Mouse (Mus musculus): ENCODE results near the gene Eif3d. TPM values are rescaled to one million over a fixed set of nuclear protein-coding genes. Genes with fewer than 3 reads are reported as not detected.

Eif3d gene
- total and polyA plus RNA-seq, 3 experiments: 521 to 738 (median 619) TPM

DNA sequence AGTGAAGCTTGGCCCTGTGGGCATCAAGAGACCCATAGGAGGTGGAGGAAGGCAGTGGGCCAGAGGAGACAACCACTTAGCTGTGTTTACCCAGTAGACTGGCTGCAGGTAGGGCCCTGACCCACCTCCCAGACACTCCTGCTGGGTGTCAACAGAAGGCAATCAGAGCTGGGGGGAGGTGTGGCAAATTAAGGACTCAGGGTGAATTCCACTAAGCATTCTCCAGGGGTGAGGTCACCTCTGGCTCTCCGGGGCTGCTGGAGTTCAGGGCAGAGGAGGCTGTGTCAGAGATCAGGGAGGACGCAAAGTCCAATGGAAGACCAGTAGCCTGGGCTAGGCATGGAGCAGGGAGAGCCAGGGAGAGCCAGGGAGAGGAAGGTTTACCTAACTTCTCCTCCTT is 59.5 kb downstream of the Eif3d start:
- no peaks in the 10 kb centered on the region for H3K4me1 ChIP-seq (ENCODE audit: control insufficient read depth in 1 of 2, insufficient read depth in 2 of 2, low read length in 2 of 2)
- TF ChIP-seq MYB (IDR thresholded peaks at IDR 0.05; ENCODE audit: low read depth, low read length): no peak
- TF ChIP-seq USF1 (IDR thresholded peaks at IDR 0.05; ENCODE audit: low read depth, low read length): no peak
- TF ChIP-seq POLR2AphosphoS5 (IDR thresholded peaks at IDR 0.05; ENCODE audit: borderline replicate concordance, low read depth, low read length): no peak
- TF ChIP-seq GABPA (IDR thresholded peaks at IDR 0.05; ENCODE audit: low read depth, low read length): no peak
- TF ChIP-seq RCOR1 (IDR thresholded peaks at IDR 0.05; ENCODE audit: low read depth, low read length): no peak
- TF ChIP-seq ZC3H11A (IDR thresholded peaks at IDR 0.05; ENCODE audit: low read depth, low read length): no peak
- TF ChIP-seq ZKSCAN1 (IDR thresholded peaks at IDR 0.05; ENCODE audit: low read depth, low read length): no peak
- no peak for TF ChIP-seq TBP (IDR thresholded peaks at IDR 0.05; ENCODE audit: low read depth, low read length)
- TF ChIP-seq E2F4 (IDR thresholded peaks at IDR 0.05; ENCODE audit: borderline replicate concordance, low read depth, low read length): no peak
- TF ChIP-seq POLR2AphosphoS2 (IDR thresholded peaks at IDR 0.05; ENCODE audit: low read length): no peak
- no peaks in the 10 kb centered on the region for H3K36me3 ChIP-seq (ENCODE audit: control insufficient read depth in 1 of 2, insufficient read depth in 2 of 2, low read length in 2 of 2)
- H3K9me3 ChIP-seq (replicated peaks; ENCODE audit: insufficient read depth, low read length): no peaks in the 10 kb centered on the region
- H3K4me3 ChIP-seq (ENCODE audit: control insufficient read depth in 1 of 2, insufficient read depth in 1 of 2, low read depth in 2 of 2, low read length in 2 of 2): no peak overlapping the region
- DNase-seq (ENCODE audit: low read depth, low spot score): no peak
- H3K27ac ChIP-seq (ENCODE audit: control insufficient read depth, low read depth, low read length): no peak overlapping the region
- no peaks in the 10 kb centered on the region for H3K79me2 ChIP-seq (ENCODE audit: control insufficient read depth, insufficient read depth, low read length, poor library complexity)
- no peaks in the 10 kb centered on the region for H3K27me3 ChIP-seq (ENCODE audit: control insufficient read depth in 1 of 2, insufficient read depth in 2 of 2, low read length in 2 of 2)
- no peak overlapping the region for H3K9ac ChIP-seq (ENCODE audit: control insufficient read depth, low read depth, low read length, poor library complexity, severe bottlenecking)

Other genes with a start within 250 kb of the Eif3d start
- gene Apol9b, start 241.8 kb downstream of the Eif3d start, total RNA-seq (2012; rRNA removed): not detected in 2 replicates
- not detected for gene Apol9b, start 241.8 kb downstream of the Eif3d start, polyA plus RNA-seq (2012; ENCODE audit: insufficient read depth in 1 of 2, insufficient read length in 2 of 2, low read depth in 1 of 2, low replicate concordance in 2 of 2, missing spikeins in 1 of 2)
- gene Apol8, start 213.8 kb downstream of the Eif3d start, total RNA-seq (2012; rRNA removed): 0.39 and 1.4 TPM in 2 replicates
- under 1 TPM in 1 of 2 experiments, not detected in 1; 0.74 TPM for gene Apol8, start 213.8 kb downstream of the Eif3d start, polyA plus RNA-seq (2012; ENCODE audit: insufficient read depth in 1 of 2, insufficient read length in 2 of 2, low read depth in 1 of 2, low replicate concordance in 2 of 2, missing spikeins in 1 of 2)
- gene Myh9, start 128.6 kb downstream of the Eif3d start, total RNA-seq (2012; rRNA removed): 59.3 and 65.1 TPM in 2 replicates
- gene Myh9, start 128.6 kb downstream of the Eif3d start, polyA plus RNA-seq (2012; ENCODE audit: insufficient read depth in 1 of 2, insufficient read length in 2 of 2, low read depth in 1 of 2, low replicate concordance in 2 of 2, missing spikeins in 1 of 2): 100 to 1,000 TPM; 158 to 176 TPM
- 188 and 207 TPM in 2 replicates for gene Txn2, start 41.8 kb downstream of the Eif3d start, total RNA-seq (2012; rRNA removed)
- gene Txn2, start 41.8 kb downstream of the Eif3d start, polyA plus RNA-seq (2012; ENCODE audit: insufficient read depth in 1 of 2, insufficient read length in 2 of 2, low read depth in 1 of 2, low replicate concordance in 2 of 2, missing spikeins in 1 of 2): 100 to 1,000 TPM; 114 to 416 TPM
- gene Foxred2, start 14.1 kb downstream of the Eif3d start, total RNA-seq (2012; rRNA removed): 6.3 and 9.9 TPM in 2 replicates
- 10 to 100 TPM in 1 of 2 experiments, not detected in 1; 12.2 TPM for gene Foxred2, start 14.1 kb downstream of the Eif3d start, polyA plus RNA-seq (2012; ENCODE audit: insufficient read depth in 1 of 2, insufficient read length in 2 of 2, low read depth in 1 of 2, low replicate concordance in 2 of 2, missing spikeins in 1 of 2)
- gene Cacng2, start 149.2 kb upstream of the Eif3d start, total RNA-seq (2012; rRNA removed): not detected in 2 replicates
- not detected for gene Cacng2, start 149.2 kb upstream of the Eif3d start, polyA plus RNA-seq (2012; ENCODE audit: insufficient read depth in 1 of 2, insufficient read length in 2 of 2, low read depth in 1 of 2, low replicate concordance in 2 of 2, missing spikeins in 1 of 2)
- 9.7 and 10.4 TPM in 2 replicates for gene Ift27, start 203.3 kb upstream of the Eif3d start, total RNA-seq (2012; rRNA removed)
- 10 to 100 TPM in 1 of 2 experiments, not detected in 1; 18.0 TPM for gene Ift27, start 203.3 kb upstream of the Eif3d start, polyA plus RNA-seq (2012; ENCODE audit: insufficient read depth in 1 of 2, insufficient read length in 2 of 2, low read depth in 1 of 2, low replicate concordance in 2 of 2, missing spikeins in 1 of 2)
- gene Pvalb, start 235.6 kb upstream of the Eif3d start, total RNA-seq (2012; rRNA removed): not detected in 2 replicates
- gene Pvalb, start 235.6 kb upstream of the Eif3d start, polyA plus RNA-seq (2012; ENCODE audit: insufficient read depth in 1 of 2, insufficient read length in 2 of 2, low read depth in 1 of 2, low replicate concordance in 2 of 2, missing spikeins in 1 of 2): not detected

All from MEL (cell line).